Mouse (Mus musculus): Measurements from ENCODE around the gene Rflna. TPM values are rescaled to one million over a fixed set of nuclear protein-coding genes. Genes with fewer than 3 reads are reported as not detected.
A peak's percentile ranks its signal among the peaks of the same experiment; 100 is the strongest.

The Rflna gene
- total RNA-seq, 1 experiment from 2014 or later, result 5.3 TPM

DNA sequence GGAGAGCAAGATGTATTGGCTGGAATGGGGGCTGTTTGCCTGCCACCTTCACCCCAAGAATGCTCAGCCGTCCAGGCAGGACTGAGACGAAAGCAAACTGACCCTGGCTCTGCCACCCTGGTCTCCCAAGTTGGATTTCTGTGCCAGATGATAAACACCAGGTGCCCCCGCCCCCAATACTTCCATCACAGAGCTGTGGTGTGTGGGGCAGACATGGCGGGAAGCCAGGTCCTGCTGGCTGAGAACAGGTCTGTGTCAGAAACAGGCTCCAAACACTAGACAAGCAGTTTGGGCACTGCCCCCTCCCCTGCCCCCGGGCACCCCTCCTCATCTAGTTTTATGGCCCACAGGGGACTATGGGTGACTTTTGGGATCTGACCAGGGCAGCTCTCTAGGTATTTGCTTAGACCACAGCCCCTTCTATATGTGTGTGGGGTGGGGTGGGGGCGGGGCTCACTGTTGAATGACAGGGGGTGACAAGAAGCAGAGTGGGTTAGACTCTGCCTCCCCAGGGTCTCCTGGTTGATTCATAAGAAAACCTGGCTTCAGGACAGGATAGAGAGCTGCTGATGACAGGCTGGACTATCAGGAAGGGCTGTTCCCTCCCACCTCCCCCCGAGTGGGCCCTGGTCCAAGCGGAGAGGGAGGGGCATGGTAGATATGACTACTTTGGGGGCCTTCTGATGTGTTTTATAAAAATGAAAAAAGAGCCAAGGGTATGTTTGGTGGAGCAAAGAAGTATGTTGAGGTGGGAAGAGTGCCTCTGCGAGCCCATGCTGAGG lies 3.0 kb downstream of the Rflna start:
- DNase-seq, result peak; percentile 7

DNA sequence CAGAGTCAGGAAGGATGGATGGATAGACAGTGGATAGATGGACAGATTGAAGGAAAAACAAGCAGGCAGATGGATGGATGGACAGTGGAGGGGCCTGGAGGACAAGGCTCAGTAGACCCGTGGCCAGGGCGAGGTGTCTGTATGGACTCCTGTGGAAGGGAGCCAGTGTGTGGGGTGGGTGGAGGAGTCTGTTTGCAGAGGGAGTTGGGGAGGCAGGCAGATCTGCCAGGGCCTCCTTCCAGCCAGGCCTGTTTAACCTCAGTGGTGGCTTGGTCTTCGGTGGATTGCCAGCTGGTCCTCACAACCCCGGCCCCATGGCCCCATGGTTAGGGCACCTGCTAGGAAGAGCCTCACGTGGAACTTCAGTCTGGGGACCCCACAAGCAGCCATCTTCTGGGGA lies 3.9 kb downstream of the Rflna start:
- DNase-seq, result no peak

DNA sequence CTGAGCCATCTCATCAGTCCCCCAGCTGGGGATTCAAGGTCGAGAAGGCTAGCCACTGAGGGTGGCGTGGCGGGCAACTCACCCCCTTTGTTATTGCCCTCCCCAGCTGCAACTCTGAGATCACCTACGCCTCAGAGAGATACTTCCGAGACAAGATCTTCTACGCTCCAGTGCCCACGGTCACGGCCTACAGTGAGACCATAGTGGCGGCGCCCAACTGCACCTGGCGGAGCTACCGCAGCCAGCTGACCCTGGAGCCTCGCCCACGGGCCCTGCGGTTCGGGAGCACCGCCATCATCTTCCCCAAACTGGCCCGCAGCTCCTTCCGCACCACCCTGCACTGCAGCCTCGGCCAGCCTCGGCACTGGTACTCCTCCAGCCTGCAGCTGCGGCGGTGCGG lies 8.1 kb downstream of the Rflna start:
- DNase-seq, result no peak

DNA sequence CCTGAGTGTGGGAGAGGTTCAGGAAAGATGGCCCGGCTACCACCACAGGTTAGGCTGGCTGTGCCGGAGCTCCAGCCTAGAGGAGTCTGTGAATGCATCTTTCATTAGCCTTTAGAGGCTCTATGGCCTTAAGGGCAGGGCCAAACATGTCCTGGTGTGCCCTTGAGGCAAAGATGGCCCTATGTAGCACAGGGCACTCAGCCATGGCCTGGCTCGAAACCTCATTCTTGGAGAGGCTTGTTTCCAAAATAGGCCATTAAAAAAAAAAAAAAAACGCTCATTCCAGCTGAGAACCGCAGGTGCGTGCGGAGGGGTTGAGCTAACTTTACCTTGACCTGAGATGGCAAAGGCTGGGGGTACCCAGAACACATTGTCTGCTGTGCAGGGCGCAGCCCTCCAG lies 8.6 kb downstream of the Rflna start:
- DNase-seq, result peak; percentile 44

DNA sequence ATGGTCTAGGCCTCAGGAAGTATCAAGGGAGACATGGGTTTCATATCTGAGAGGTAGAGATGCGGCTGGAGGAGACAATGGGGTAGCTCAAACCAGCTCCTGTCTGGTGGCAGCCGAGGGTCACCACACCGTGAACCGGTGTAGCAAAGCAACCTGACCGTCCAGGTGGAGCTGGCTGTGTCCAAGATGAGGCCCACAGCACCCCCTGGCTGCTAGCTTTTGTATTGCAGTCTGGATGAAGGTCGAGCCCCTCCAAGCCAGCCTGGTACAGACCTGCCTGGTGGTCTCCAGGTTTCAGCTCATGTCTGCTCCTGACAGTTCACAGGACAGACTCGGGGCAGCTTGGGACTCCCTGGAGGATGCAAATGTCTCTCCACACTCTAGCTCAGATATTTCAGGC lies 11.5 kb downstream of the Rflna start:
- peak; percentile 78 for DNase-seq

DNA sequence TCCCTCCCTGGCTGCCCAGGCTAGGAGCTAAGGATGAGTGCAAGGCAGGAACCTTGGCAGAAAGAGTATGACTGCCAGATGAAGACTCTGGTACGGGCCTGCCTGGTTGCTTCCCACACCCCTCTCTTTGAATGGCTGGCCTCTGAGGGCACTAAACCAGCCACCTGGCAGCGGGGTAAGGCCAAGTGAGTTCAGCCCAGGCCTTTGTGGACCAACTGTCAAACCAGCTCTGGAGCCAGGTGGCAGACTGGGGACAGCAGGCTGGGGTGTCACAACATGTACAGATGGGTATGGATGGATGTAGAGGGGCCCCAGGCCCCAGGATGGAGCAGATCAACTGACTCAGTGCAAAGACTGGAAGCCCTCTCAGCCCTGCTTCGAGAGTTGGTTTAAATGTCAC lies 12.0 kb downstream of the Rflna start:
- DNase-seq, result no peak

DNA sequence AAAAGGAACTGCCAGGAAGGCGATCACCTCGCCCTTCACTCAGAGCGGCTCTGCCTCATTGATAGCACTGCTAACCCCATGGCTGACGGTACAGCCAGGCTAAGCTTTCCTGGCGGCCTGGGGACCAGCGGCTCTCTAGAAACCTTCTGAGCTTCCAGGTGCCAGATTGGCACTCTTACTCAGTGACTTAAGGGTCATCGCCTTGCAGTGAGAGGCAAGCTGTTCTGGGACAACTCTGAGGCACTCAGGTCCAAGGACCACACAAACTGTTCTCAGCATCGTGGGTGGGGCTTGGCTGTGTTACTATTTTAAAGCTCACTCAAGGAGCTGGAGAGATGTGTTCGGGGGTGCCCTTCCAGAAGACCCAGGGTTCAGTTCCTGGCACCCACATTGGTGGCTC lies 12.6 kb downstream of the Rflna start:
- no peak for DNase-seq

DNA sequence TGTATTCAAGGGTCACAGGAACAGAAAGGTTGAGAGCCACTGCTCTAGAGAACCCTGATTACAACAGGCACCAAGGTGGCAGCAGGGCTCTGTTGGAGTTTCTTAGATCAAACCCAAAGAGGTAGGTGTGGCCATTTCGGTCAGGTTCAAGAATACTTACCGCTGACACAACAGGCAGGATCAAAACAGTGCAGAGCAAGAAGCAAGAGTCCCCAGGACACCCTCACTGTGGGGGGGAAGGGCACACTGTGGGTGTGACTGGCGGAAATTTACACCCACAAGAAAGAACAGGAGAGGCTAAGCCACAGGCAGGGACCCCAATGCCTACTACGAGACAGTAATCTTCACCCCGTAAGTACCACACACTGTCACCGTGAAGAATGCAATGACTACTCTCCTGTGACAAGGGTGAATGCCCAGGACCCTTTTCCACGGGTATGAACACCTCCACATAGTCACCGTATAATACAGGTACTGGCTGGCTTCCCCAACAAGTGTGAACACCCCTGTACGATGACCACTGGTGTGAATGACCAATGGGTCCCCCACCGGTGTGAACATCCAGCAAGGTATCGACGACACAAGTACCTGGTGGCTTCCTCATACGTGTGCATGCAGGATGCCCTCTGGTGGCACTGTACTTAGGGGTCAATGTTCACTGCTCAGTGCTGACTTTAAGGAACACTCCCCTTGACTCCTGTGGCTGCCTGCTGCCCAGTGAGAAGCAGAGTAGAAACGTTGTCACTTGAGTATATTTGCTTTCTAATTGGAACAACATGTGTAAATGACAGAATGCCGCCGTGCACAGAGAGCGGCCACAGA lies 13.6 kb downstream of the Rflna start:
- no peak for DNase-seq

DNA sequence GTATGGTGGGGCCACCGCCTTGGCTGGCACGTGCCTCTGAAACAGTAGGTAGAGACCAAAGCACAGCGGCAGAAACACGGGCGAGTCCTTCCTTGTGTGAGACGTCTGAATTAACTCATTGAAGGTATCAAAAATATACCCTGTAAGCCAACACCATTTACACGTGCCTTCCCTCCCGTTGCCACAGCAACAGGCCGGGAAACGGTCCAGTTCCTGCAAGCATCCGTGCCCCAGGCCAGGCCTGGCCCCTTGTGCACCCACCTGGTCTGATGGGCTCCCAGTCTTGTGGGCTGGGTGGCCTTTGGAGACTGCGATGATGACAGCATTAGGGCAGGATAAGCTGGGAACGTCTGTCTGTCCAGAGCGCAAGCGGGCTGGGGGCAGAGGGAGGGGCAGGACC lies 14.3 kb downstream of the Rflna start:
- DNase-seq, result no peak

DNA sequence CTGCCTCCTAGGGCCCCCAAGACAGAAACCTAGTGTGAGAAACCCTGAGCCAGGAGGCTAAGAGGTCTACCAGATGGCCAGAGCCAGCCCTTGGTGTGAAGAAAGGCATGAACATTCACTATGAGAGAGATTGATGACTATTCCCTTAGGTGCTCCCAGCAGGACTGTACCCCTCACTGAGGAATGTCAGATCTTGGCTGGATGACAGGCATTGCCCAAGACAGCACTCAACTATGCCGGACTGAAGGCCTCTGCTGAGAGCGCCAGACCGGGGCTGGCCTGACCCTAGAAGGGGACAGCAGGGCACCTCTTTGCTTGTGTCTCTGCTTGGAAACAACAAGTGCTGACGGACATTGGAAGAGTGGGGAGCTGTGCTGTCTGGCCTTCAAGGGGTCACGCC lies 16.1 kb downstream of the Rflna start:
- peak; percentile 86 for DNase-seq

DNA sequence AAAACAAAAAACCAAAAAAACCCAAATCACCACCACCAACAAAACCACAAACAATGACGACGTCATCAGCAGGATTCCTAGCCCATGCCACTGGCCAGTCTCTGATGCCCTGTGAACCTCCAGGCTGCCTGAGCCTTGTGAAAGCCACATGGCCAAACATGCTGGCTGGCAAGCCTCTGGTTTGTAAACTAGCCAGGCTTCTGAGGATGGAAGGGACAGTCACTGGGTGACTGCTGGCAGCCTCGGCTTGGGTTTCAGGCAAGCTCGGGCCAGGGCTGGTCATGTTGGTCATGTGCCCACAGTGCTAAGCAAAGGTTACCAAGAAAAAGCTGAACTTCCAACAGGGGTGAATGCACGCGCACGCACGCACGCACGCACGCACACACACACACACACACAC lies 18.3 kb downstream of the Rflna start:
- DNase-seq, result peak; percentile 79

DNA sequence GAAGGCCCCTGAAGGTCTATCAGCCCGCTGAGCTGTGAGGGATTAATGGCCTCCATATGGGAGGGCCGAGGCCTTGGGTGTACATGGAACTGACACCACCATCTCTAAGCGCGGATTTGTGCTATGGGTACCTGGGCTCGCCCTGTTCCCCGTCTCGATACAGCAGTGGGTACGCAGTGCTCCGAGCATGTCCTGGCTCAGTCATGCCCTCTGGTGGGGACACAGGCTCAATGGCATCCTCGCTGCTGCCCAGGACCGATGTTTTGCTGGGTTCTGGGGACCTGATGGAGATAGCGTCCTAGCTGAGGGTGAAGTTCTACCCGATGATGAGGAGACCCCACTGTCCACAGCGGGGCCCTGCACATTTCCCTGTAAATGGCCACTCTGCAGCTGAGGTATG lies 21.0 kb downstream of the Rflna start:
- DNase-seq, result no peak

DNA sequence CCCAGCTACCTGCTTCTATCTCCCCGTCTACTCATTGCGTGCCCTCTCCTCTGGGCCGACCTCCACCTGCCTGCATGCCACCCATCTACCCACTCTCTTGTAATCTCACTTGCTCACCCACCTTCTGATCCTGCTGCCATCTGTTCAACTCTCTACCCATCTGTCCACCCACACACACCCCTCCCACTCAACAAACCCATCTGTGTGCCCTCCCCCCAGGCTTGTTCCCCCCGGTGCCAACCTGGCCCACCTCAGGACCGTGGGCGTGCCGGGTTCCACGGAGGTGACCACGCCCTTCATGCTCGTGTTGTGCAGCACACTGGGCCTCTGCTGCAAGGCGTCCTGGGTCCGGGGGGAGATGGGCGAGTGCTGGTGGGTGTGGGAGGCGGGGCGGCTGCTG lies 25.4 kb downstream of the Rflna start:
- no peak for DNase-seq

DNA sequence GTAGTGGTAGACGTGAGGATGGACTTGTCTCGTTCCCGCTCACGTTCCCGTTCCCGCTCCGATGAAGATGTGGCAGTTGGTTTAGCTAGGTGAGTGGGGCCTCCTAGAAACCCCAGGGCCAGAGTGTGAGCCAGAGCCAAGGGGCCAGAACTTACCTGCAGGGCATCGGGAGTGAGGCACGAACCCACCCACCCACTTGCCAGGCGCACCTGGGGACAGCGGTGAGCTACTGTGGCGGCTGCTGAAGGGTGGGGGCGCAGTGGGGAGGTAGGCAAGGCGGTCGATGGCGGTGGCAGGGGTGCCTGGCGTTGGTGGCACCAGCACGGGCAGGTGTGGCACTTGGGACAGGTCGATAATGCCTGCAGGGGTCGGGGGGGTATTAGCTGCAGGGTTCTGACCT lies 25.9 kb downstream of the Rflna start:
- DNase-seq, result no peak

DNA sequence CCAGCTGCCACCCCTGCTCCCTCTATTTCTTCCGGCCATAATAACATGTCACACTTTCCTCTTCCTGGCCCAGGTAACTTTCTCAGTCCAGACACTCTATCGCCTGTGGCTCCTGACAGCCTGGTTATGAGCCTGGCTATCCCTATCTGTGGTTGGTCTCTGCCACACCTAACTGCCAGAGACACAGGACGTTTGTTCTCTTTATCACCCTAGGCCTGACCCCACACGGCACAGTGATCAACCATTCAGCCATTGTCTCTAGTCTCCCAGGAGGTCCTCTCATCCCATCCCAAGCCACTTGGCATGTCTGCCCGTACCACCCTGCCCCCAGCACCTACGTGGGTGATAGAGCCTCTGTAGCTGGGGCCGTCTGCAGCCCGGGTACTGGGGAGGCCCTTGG lies 33.5 kb downstream of the Rflna start:
- no peak for DNase-seq

DNA sequence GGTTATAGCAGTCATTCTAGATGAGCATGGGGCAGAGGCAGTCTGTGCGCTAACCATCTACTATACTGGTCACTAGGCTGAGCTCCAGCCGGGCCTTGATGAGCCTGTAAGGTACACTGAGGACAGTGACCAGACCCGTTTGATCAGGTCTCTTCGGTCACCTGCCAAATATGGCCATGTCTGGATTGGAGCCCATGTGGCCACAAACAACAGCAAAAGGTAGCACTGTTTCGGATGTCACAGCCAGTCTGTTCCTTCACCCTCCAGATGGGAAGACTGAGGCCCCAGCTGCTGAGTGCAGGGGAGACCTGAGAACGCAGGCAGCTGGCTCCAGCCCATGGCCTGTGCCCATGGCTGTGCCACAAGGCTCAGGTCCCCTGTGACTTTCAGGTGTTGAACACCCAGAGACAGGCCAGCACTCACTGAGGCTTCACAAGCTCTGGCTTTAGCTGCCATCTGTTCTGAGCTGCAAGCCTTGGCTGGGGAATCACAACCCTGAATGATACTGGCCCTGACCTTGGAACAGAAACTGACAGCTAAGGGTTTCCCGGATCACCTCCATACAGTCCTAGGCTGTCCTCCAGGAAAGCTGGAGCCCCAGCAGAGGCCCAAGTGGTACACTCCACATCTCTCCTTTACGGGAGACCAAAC lies 36.5 kb downstream of the Rflna start:
- peak; percentile 61 for DNase-seq

DNA sequence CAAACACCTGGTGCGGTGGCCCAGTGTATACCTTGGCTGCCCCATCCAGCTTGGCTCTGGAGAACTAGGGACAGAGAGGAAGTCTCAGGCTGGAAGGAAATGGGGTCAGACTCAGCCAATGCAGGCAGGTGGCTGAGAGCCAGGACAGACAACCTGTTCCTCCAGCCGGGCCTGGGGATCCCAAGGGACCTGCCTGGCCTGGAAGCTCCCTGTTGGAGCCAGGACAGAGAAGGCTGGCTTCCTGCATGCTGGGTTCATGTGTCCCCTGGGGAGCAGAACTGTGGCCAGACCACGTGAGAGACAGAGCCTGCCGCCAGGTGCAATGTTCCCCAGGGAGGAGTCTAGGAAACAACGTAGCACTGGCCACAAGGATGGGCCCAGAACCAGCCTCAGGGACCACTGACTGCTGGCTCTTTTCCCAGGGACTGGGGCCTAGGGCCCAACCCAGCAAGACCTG lies 37.1 kb downstream of the Rflna start:
- DNase-seq, result peak; percentile 94

DNA sequence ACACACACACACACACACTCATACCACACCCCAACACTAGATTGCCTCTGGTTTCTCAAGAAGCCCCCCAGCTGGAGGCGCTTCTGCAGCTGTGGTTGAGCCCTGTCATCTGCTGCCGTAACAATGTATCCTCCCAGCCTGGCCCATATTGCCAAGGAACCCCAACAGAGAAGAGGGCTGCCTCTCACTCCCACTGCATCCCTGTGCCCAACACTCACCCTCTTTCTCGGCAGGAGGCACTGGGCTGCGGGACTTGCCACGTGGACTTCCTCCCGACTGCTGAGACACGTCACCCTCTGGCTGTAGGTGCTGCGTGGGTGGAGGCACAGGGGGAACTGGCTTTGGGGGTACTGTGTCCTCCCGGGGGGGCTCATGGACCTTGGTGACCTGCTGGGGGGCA lies 38.6 kb downstream of the Rflna start:
- DNase-seq, result no peak

DNA sequence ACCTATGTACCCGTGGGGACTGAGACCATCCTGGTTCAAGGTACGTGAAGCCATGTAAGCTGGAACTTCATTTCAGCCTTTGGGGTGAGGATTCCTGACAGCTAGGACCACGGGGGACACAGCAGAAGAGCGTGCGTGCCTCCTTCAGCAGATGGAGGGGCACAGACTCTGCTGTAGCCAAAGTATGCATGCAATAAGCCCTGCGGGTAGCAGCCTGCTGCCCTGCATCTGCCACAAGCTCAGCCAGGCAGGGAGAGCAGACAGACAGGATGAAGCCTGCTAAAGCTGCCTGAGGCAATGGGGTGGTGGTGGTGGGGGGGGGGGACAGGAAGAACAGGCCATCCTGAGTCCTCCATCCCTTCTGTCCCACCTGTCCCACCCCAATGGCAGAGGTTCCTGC lies 40.4 kb downstream of the Rflna start:
- no peak for DNase-seq

DNA sequence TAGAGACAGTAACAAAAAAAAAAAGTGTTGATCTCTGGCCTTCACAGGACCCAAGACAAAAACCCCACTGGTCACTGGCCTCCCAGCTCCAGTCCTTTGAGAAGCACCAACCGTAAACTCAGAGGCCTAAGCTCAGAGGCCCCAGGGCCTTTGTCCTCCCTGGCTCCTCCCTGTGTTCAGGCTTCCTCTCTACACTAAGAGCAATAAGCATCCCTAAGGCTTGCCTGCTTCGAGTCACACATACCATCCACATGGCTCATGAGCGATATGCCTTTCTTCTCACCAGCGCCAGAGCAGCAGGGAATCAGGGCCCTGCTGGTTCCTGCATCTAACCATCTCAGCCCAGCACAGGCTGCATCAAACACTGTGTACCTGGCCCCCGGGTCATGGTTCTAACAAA lies 42.2 kb downstream of the Rflna start:
- no peak for DNase-seq

DNA sequence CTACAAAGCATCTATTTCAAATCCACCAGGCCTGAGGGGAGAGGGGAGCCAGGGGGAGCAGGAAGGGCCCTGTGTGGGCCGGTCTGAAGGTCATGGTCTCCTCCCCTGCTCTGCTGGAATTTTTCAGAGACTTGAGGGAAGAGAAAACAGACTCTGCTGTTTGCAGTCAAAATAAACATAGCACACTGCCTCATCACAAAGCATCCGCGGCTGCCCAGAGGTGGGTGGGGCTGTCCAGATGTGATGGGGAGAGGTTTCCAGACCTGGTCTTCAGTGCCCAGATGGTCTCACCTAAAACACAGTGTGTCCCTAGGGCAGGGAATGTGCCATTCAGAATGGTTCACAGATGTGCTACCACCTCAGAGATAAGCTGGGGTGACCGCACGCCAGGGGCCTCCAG lies 43.4 kb downstream of the Rflna start:
- no peak for DNase-seq

DNA sequence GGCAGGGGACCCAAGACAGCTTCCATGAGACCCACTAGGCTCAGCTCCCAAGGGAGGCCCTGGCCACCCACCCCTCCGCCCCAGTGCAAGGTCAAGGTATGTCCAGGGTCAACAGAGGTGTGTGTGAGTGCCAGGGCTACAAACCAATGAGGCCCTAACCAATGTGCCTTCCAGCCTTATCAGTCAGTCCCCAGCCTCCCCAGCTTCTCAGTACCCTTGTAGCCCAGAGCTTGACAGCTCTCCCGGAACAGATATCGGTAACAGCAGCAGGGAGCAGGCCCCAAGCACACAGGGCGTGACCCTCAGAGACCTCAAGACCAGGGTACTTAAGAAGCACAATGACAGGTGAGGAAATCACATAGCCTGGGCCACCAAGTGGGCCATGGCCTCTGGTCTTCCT lies 46.5 kb downstream of the Rflna start:
- no peak for DNase-seq

DNA sequence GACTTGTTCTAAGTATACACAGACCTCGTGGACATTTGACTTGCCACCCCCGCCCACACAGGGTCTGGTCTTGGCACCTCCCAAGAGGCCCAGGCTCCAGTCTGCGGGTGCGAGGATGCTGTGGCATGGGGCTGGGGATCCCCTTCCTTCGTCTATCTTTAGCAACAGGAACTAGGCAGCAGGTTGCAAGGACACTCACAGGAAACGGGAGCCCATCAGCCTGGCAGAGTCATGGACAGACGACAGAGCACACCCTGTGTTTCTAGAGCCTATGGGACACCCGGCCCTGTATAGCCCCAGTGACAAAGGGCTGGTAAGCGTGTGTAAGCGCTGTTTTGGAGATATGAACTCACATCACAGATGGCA lies 49.2 kb downstream of the Rflna start:
- DNase-seq, result peak; percentile 36
